Mouse (Mus musculus): ENCODE measurements around the gene Hist3h2a. TPM values are rescaled to one million over a fixed set of nuclear protein-coding genes. Genes with fewer than 3 reads are reported as not detected.
A peak's percentile ranks its signal among the peaks of the same experiment; 100 is the strongest.

The Hist3h2a gene
- polyA plus RNA-seq (2015; fragmentation: Nextera tagmentation; extraction: Ambion mirVana): 26.4 and 28.5 TPM in 2 replicates

- no peaks in the 10 kb centered on the region for H3K9me3 ChIP-seq
- under 1% methylated on average over 49 of the region's 49 CpGs for whole genome bisulfite sequencing
- peaks cover 16% of the 10 kb centered on the region for H3K36me3 ChIP-seq
- peaks cover 39% of the 10 kb centered on the region for H3K4me1 ChIP-seq
- H3K27ac ChIP-seq (replicated peaks): peak within 1 kb of the TSS; percentile 100
- peak within 1 kb of the TSS; percentile 97 for H3K4me2 ChIP-seq
- ATAC-seq (ENCODE audit: extremely low read depth, insufficient number of reproducible peaks, low FRiP score, low TSS enrichment): peak; percentile 86
- H3K27me3 ChIP-seq (replicated peaks): peaks cover 23% of the 10 kb centered on the region
- peak within 1 kb of the TSS; percentile 76 for H3K4me3 ChIP-seq
- peak within 1 kb of the TSS; percentile 96 for H3K9ac ChIP-seq
Observed at GRCm38 (mm10) chr11:58954420-58955142, at the start of gene Hist3h2a, which contains the start of gene Trim17. Hist3h2a (plus strand) TSS chr11:58954685. Trim17 (plus strand) TSS chr11:58954685.

GRCm38 (mm10) chr11:58904838-58905237, 49.6 kb upstream of the Hist3h2a start:
- Histone ChIP-seq H3K4me2 (peak overlapping the region; percentile 82), H3K9me3 (no peaks in the 10 kb centered on the region), H3K27me3 (replicated peaks) (no peaks in the 10 kb centered on the region), H3K4me3 (peak overlapping the region; percentile 77; the same call in 1 of the 2 replicates), H3K27ac (replicated peaks) (no peak overlapping the region), H3K9ac (no peak overlapping the region), H3K4me1 (peaks cover 14% of the 10 kb centered on the region), H3K36me3 (peaks cover 24% of the 10 kb centered on the region)
- no peak for ATAC-seq (ENCODE audit: extremely low read depth, insufficient number of reproducible peaks, low FRiP score, low TSS enrichment)
- 42% methylated on average over 6 of the region's 6 CpGs for WGBS

- H3K27ac ChIP-seq (replicated peaks): no peak overlapping the region
- no peak for ATAC-seq (ENCODE audit: extremely low read depth, insufficient number of reproducible peaks, low FRiP score, low TSS enrichment)
- H3K4me3 ChIP-seq: peak overlapping the region; percentile 51; the same call in 1 of the 2 replicates
- H3K4me2 ChIP-seq: peak overlapping the region; percentile 79
- WGBS: 67% methylated on average over 1 of the region's 1 CpGs
- H3K9ac ChIP-seq: no peak overlapping the region; the same call in 1 of the 2 replicates
- no peaks in the 10 kb centered on the region for H3K9me3 ChIP-seq
- H3K4me1 ChIP-seq: peaks cover 11% of the 10 kb centered on the region
- H3K27me3 ChIP-seq (replicated peaks): peaks cover 11% of the 10 kb centered on the region
- H3K36me3 ChIP-seq: no peaks in the 10 kb centered on the region
Observed at GRCm38 (mm10) chr11:58913776-58914175, 40.7 kb upstream of the Hist3h2a start.

DNA sequence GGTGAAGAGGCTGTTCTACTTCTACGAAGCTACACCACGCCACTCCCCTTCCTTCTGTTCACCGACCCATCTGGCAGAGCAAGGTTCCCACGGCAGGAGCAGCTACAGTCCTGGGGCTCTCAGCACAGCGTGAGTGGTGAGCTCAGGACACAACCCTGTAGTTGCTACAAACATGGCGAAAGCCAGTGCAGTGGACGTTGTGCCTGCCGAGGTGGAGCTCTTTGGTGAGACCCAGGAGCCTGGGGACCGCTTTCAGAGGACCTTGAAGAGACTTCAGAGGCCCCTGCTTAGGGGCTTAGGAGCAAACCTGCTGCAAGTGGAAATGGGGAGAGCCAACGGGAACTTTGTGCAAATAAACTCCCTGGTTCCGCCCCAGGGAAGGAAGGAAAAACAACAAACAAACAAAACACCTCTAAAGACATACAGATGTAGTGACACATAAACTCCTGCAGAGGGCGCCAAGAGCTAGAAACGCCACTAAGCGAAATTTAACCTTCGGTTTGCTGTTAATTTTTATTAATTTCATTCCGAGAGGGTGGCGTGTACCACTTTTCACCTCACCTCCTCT, 39.9 kb upstream of the Hist3h2a start:
- WGBS: 14% methylated on average over 17 of the region's 17 CpGs
- Histone ChIP-seq H3K27ac (replicated peaks) (peak overlapping the region; percentile 26; the same call in 1 of the 2 replicates), H3K9ac (peak overlapping the region; percentile 80), H3K9me3 (no peaks in the 10 kb centered on the region), H3K27me3 (replicated peaks) (peaks cover 11% of the 10 kb centered on the region), H3K4me1 (peaks cover 13% of the 10 kb centered on the region), H3K4me2 (peak overlapping the region; percentile 79), H3K36me3 (no peaks in the 10 kb centered on the region), H3K4me3 (peak overlapping the region; percentile 51)
- no peak; the same call in 1 of the 2 replicates for ATAC-seq (ENCODE audit: extremely low read depth, insufficient number of reproducible peaks, low FRiP score, low TSS enrichment)

DNA sequence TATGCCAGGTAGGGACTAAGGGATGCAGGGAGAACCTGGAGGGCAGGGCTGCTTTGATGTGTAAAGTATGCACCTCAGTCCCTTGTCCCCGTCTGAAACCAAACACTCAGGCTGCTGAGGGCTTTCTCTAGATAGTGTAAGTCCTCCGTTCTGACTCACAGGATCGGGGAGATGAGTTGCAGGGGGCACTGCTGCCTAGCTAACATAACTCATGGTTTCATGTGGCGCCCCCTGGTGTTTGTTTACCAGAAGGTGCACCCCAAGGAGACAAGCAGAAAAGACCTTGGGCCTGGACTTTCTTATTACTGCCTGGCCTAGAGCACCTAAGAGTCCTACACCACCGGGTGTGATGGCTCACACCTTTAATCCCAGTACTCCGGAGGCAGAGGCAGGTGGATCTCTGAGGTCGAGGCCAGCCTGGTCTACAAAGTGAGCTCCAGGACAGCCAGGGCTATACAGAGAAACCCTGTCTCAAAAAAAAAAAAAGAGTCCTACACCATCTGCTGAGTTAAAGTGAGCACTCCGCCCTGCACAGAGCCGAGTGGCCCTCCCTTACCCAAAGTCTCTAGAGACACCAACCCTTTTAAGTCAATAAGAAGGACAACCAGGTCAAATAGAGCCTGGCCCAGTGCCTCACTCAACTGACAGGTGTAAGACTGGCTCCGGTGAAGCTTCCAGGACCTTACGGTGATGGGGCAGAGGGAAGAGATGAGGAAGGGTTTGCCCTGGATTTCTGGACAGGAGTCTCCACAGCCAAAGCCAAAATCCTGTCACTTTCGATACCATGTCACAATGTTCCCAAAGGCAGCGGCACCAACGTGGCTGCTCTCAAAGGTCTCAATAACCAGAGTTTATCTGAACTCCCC, 37.4 kb upstream of the Hist3h2a start:
- Histone ChIP-seq H3K4me2 (no peak overlapping the region), H3K36me3 (no peaks in the 10 kb centered on the region), H3K27me3 (replicated peaks) (peaks cover 16% of the 10 kb centered on the region), H3K9ac (no peak overlapping the region; the same call in 1 of the 2 replicates), H3K27ac (replicated peaks) (no peak overlapping the region), H3K4me3 (no peak overlapping the region), H3K4me1 (peaks cover 14% of the 10 kb centered on the region), H3K9me3 (no peaks in the 10 kb centered on the region)
- ATAC-seq (ENCODE audit: extremely low read depth, insufficient number of reproducible peaks, low FRiP score, low TSS enrichment): no peak
- WGBS: 46% methylated on average over 14 of the region's 14 CpGs

GRCm38 (mm10) chr11:58917745-58918366, 36.6 kb upstream of the Hist3h2a start, which contains the start of gene Btnl10:
Btnl10 (plus strand) TSS chr11:58917908.
- peaks cover 14% of the 10 kb centered on the region for H3K4me1 ChIP-seq
- no peak within 1 kb of the TSS for H3K27ac ChIP-seq (replicated peaks)
- ATAC-seq (ENCODE audit: extremely low read depth, insufficient number of reproducible peaks, low FRiP score, low TSS enrichment): no peak
- H3K9me3 ChIP-seq: no peaks in the 10 kb centered on the region
- peaks cover 16% of the 10 kb centered on the region for H3K27me3 ChIP-seq (replicated peaks)
- H3K9ac ChIP-seq: no peak within 1 kb of the TSS; the same call in 1 of the 2 replicates
- no peak within 1 kb of the TSS for H3K4me2 ChIP-seq
- no peaks in the 10 kb centered on the region for H3K36me3 ChIP-seq
- no peak within 1 kb of the TSS for H3K4me3 ChIP-seq
- WGBS: 72% methylated on average over 12 of the region's 12 CpGs

DNA sequence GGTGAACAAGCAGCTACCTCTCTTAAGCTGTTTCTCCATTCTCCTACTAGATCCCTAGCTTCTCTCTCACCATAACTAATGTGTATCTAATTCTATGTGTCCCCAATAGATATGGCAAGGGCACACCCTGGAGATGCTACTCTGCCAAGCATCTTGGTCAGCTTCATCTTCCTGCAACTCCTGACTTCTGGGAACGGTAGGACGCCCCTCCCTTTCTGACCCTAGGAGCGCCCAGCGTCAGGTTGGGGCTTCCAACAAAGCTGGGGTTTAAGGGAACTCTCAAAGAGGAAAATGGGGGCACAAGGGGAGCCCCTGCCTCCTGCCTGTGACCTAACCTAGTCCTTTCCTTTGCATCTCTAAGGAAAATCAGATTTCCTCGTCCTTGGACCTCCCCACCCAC, 35.7 kb upstream of the Hist3h2a start:
- H3K4me1 ChIP-seq: peaks cover 14% of the 10 kb centered on the region
- no peaks in the 10 kb centered on the region for H3K36me3 ChIP-seq
- no peak for ATAC-seq (ENCODE audit: extremely low read depth, insufficient number of reproducible peaks, low FRiP score, low TSS enrichment)
- no peaks in the 10 kb centered on the region for H3K9me3 ChIP-seq
- WGBS: 70% methylated on average over 5 of the region's 5 CpGs
- H3K4me2 ChIP-seq: no peak overlapping the region
- no peak overlapping the region for H3K4me3 ChIP-seq
- no peak overlapping the region for H3K9ac ChIP-seq
- no peak overlapping the region for H3K27ac ChIP-seq (replicated peaks)
- peaks cover 16% of the 10 kb centered on the region for H3K27me3 ChIP-seq (replicated peaks)

GRCm38 (mm10) chr11:58922420-58922819, 32.1 kb upstream of the Hist3h2a start:
- ATAC-seq (ENCODE audit: extremely low read depth, insufficient number of reproducible peaks, low FRiP score, low TSS enrichment): no peak

DNA sequence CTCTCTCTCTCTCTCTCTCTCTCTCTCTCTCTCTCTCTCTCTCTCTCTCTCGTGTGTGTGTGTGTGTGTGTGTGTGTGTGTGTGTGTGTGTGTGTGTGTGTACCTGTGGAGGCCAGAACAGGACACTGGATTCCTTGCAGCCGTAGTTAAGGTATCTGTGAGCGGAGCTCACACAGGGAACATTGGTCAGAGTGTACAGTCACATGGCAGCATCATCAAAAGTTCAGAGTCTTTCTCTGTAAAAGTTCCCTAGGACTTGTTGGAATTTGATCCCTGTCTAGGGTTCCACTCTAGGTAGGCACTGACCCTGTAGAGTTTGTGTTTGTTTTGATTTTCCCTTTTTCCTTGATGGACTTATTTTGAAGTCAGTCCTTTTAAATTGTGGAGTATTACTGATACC, 27.8 kb upstream of the Hist3h2a start:
- H3K4me1 ChIP-seq: peaks cover 12% of the 10 kb centered on the region
- H3K36me3 ChIP-seq: peaks cover 9% of the 10 kb centered on the region
- 0 out of 2 replicates have a peak, but pooled peaks cover 2% of the 10 kb centered on the region for H3K27me3 ChIP-seq (replicated peaks)
- no peak for ATAC-seq (ENCODE audit: extremely low read depth, insufficient number of reproducible peaks, low FRiP score, low TSS enrichment)
- WGBS: 74% methylated on average over 2 of the region's 3 CpGs
- H3K9ac ChIP-seq: no peak overlapping the region
- H3K4me2 ChIP-seq: no peak overlapping the region
- no peak overlapping the region for H3K4me3 ChIP-seq
- no peak overlapping the region for H3K27ac ChIP-seq (replicated peaks)
- H3K9me3 ChIP-seq: no peaks in the 10 kb centered on the region

More at GRCm38 (mm10) chr11:58922420-58922819, 32.1 kb upstream of the Hist3h2a start:
- no peaks in the 10 kb centered on the region for H3K9me3 ChIP-seq
- no peak overlapping the region for H3K9ac ChIP-seq
- 0 out of 2 replicates have a peak, but pooled peaks cover 3% of the 10 kb centered on the region for H3K4me1 ChIP-seq
- H3K36me3 ChIP-seq: no peaks in the 10 kb centered on the region
- 78% methylated on average over 9 of the region's 9 CpGs for WGBS
- H3K4me3 ChIP-seq: no peak overlapping the region
- no peak overlapping the region for H3K27ac ChIP-seq (replicated peaks)
- H3K4me2 ChIP-seq: no peak overlapping the region
- H3K27me3 ChIP-seq (replicated peaks): peaks cover 7% of the 10 kb centered on the region; the same call in 1 of the 2 replicates

GRCm38 (mm10) chr11:58927053-58927452, 27.4 kb upstream of the Hist3h2a start:
- H3K4me3 ChIP-seq: no peak overlapping the region
- 0 out of 2 replicates have a peak, but pooled peaks cover 2% of the 10 kb centered on the region for H3K27me3 ChIP-seq (replicated peaks)
- H3K4me2 ChIP-seq: no peak overlapping the region
- H3K27ac ChIP-seq (replicated peaks): no peak overlapping the region
- peaks cover 13% of the 10 kb centered on the region for H3K36me3 ChIP-seq
- H3K4me1 ChIP-seq: peaks cover 12% of the 10 kb centered on the region
- no peak for ATAC-seq (ENCODE audit: extremely low read depth, insufficient number of reproducible peaks, low FRiP score, low TSS enrichment)
- no peaks in the 10 kb centered on the region for H3K9me3 ChIP-seq
- WGBS: 68% methylated on average over 2 of the region's 2 CpGs
- no peak overlapping the region for H3K9ac ChIP-seq

Data from heart, embryonic 13.5 days (tissue).